In the genomic region with DNA sequence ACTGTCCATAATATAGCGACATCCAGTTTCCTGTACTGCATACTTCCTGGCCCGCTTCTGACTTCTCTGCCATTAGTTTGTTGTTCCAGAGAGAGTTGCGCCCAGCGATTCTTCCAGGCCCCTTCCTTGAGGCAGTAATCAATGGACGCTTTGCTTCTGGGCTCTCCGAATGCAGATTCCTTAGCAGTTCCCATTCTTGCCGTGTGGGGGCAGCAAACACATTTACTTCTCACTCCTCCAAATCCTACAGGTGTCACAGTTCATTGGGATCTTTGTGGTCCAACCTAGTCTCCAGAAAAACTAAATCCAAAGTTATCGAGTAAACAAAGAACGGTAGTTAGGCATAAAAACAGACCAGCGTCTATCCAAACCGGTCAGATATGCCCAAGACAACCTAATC, we compare ENCODE assay signal across 9 mouse cellular contexts. TPM values are rescaled to one million over a fixed set of nuclear protein-coding genes. Genes with fewer than 3 reads are reported as not detected.
DNase-seq lines count a peak whose midpoint lies in the region; ATAC-seq and TF ChIP-seq lines count a peak whose summit lies in the region.
"Had no signal": no experiment of that assay in that cellular context is flagged by ENCODE, and none has a peak within 500 bp of the region (broad histone marks: within the 10 kb centered on the region; RNA-seq: fewer than 3 reads in every experiment).

No protein-coding gene starts in this region.

- H3K4me2 ChIP-seq in heart, postnatal 0 days (ENCODE audit: low read depth, low read length): no peak overlapping the region
- no peak overlapping the region for H3K4me2 ChIP-seq in embryonic facial prominence, embryonic 11.5 days (ENCODE audit: low read depth, low read length)

- no peak overlapping the region for H3K4me3 ChIP-seq in heart, postnatal 0 days (ENCODE audit: low read depth, low read length)
- no peak overlapping the region for H3K4me3 ChIP-seq in embryonic facial prominence, embryonic 11.5 days (ENCODE audit: low read depth, low read length)
- H3K4me3 ChIP-seq in left cerebral cortex, adult 2 months: no peak overlapping the region

- ATAC-seq in heart, postnatal 0 days (ENCODE audit: insufficient read depth, low read depth): no peak
- no peak for ATAC-seq in Patski
- ATAC-seq in embryonic facial prominence, embryonic 11.5 days (replicated peaks; ENCODE audit: insufficient number of reproducible peaks, low FRiP score, low TSS enrichment, low read depth): no peak
- no peak for ATAC-seq in monocyte, adult 5-6 weeks (replicated peaks; ENCODE audit: insufficient number of reproducible peaks, low FRiP score, low TSS enrichment, poor library complexity, severe bottlenecking)

- peak; percentile 56 for TF ChIP-seq CTCF in heart, postnatal 0 days (IDR thresholded peaks at IDR 0.05; ENCODE audit: low read depth)
- TF ChIP-seq CTCF in Patski (IDR thresholded peaks at IDR 0.05): peak; percentile 82
- peak; percentile 84 for TF ChIP-seq CTCF in left cerebral cortex, adult 2 months (IDR thresholded peaks at IDR 0.05)

- POLR2A ChIA-PET in Patski (lab: Charles Lee): no interaction called here

- no peaks in the 10 kb centered on the region for H3K9me3 ChIP-seq in heart, postnatal 0 days (replicated peaks; ENCODE audit: control insufficient read depth, low read length)
- no peaks in the 10 kb centered on the region for H3K9me3 ChIP-seq in embryonic facial prominence, embryonic 11.5 days (replicated peaks; ENCODE audit: control insufficient read depth, low read length)

- DNase-seq in heart, postnatal 0 days (ENCODE audit: low spot score): peak; percentile 13
- no peak for DNase-seq in heart, adult 11 months
- DNase-seq in 416B (ENCODE audit: low read depth) (peak; percentile 31), Patski (ENCODE audit: low read depth, low spot score) (no peak)
- DNase-seq in embryonic facial prominence, embryonic 11.5 days (ENCODE audit: low spot score): peak; percentile 79
- DNase-seq in left cerebral cortex, adult 2 months (ENCODE audit: extremely low spot score in 1 of 2, low spot score in 2 of 2): peak; percentile 63 to 76
- peak; percentile 62 for DNase-seq in right cerebral cortex, adult 18-20 months

- intact Hi-C loops in left cerebral cortex, adult 2 months (cut with DNase I): loop anchor here (5.0 to 10.0 kb wide), 2 partner anchors 67 to 421 kb away; a partner anchor contains a TSS

- in situ Hi-C loops in Patski (cut with MboI; ENCODE audit: low pct_unique_long_range_greater_than_20kb): no loop called here

- no peak overlapping the region for H3K27ac ChIP-seq in heart, postnatal 0 days (ENCODE audit: low read depth)
- no peak overlapping the region for H3K27ac ChIP-seq in embryonic facial prominence, embryonic 11.5 days (replicated peaks; ENCODE audit: low read depth, low read length)
- no peak overlapping the region for H3K27ac ChIP-seq in left cerebral cortex, adult 2 months

- no peaks in the 10 kb centered on the region for H3K4me1 ChIP-seq in heart, postnatal 0 days (ENCODE audit: control insufficient read depth, insufficient read depth)
- H3K4me1 ChIP-seq in embryonic facial prominence, embryonic 11.5 days (ENCODE audit: control insufficient read depth, insufficient read depth, low read length): no peaks in the 10 kb centered on the region

- CTCF ChIA-PET in Patski (lab: Charles Lee): interaction anchor here (2.7 kb wide), 1 partner anchor 65 kb away, joined by 9 read pairs; no protein-coding TSS in a partner anchor

- no peak for TF ChIP-seq EP300 in heart, postnatal 0 days (IDR thresholded peaks at IDR 0.05; ENCODE audit: low read depth)

- no peaks in the 10 kb centered on the region for H3K27me3 ChIP-seq in heart, postnatal 0 days (ENCODE audit: control insufficient read depth, insufficient read depth, low read length)
- H3K27me3 ChIP-seq in Patski: no peaks in the 10 kb centered on the region
- no peaks in the 10 kb centered on the region for H3K27me3 ChIP-seq in embryonic facial prominence, embryonic 11.5 days (ENCODE audit: control insufficient read depth, insufficient read depth, low read length)

- H3K36me3 ChIP-seq in heart, postnatal 0 days (replicated peaks; ENCODE audit: control insufficient read depth, insufficient read depth, low read length): no peaks in the 10 kb centered on the region
- H3K36me3 ChIP-seq in embryonic facial prominence, embryonic 11.5 days (replicated peaks; ENCODE audit: control insufficient read depth, insufficient read depth, low read depth, low read length): no peaks in the 10 kb centered on the region

- WGBS in heart, postnatal 0 days: 59% methylated on average over 11 of the region's 11 CpGs
- 47% methylated on average over 11 of the region's 11 CpGs for WGBS in embryonic facial prominence, embryonic 11.5 days

- no peak overlapping the region for H3K9ac ChIP-seq in heart, postnatal 0 days (replicated peaks; ENCODE audit: low read depth, low read length)
- no peak overlapping the region for H3K9ac ChIP-seq in embryonic facial prominence, embryonic 11.5 days (replicated peaks; ENCODE audit: low read length)

RNA-seq across cellular contexts. Expression of a gene that starts 46.2 kb away (rescaled TPM):
- not detected in 2 replicates for total RNA-seq in heart, postnatal 0 days (2014; rRNA removed; ENCODE audit: low replicate concordance)
- 0.04 TPM in 1 of 2 replicates, not detected in the other for polyA plus RNA-seq in heart, postnatal 0 days (2015; fragmentation: Nextera tagmentation; extraction: Ambion mirVana)
- 0.17 TPM for polyA plus RNA-seq in Patski (2021)
- not detected in 2 replicates for polyA plus RNA-seq in embryonic facial prominence, embryonic 11.5 days (2014; fragmentation: Nextera tagmentation; extraction: Ambion mirVana)
- not detected for total RNA-seq in left cerebral cortex, adult 2 months (2021)
- total RNA-seq in monocyte, adult 5-6 weeks (2017): not detected in 3 replicates
- total RNA-seq: common myeloid progenitor, adult 5-6 weeks had no signal

RNA-seq across cellular contexts. Expression of a gene that starts 58.3 kb away (rescaled TPM):
- total RNA-seq in heart, postnatal 0 days (2014; rRNA removed; ENCODE audit: low replicate concordance): 24.8 and 28.2 TPM in 2 replicates
- polyA plus RNA-seq in heart, postnatal 0 days (2015; fragmentation: Nextera tagmentation; extraction: Ambion mirVana): 19.8 and 22.3 TPM in 2 replicates
- polyA plus RNA-seq in Patski (2021): 64.4 TPM
- 2.0 and 2.1 TPM in 2 replicates for polyA plus RNA-seq in embryonic facial prominence, embryonic 11.5 days (2014; fragmentation: Nextera tagmentation; extraction: Ambion mirVana)
- 100 to 1,000 TPM; 190 to 198 TPM for total RNA-seq in left cerebral cortex, adult 2 months (2021)
- total RNA-seq in monocyte, adult 5-6 weeks (2017): 0.64 to 1.7 TPM (median 0.76 TPM) in 3 replicates
- total RNA-seq: common myeloid progenitor, adult 5-6 weeks had no signal

Comparison
In these comparisons a context has a peak if more than half of its experiments do, and no peak if none do; other contexts are left out.
1. DNase-seq: peak in heart, postnatal 0 days (single experiment), 416B (single experiment), embryonic facial prominence, embryonic 11.5 days (single experiment), left cerebral cortex, adult 2 months (2 of 2) and right cerebral cortex, adult 18-20 months (single experiment); none in heart, adult 11 months (single experiment) and Patski (single experiment).
2. Peak in every context shown above with its lines, with median percentiles within 50 percentile points of each other: CTCF ChIP-seq.